Mouse (Mus musculus): ENCODE data around the gene Cabin1.

Gene Cabin1

GRCm38 (mm10) chr10:75662575-75662974 is 101.6 kb downstream of the Cabin1 start:
- no peak for DNase-seq

GRCm38 (mm10) chr10:75661876-75662275 is 102.3 kb downstream of the Cabin1 start:
- no peak for DNase-seq

- no peak for DNase-seq
These were observed 102.8 kb downstream of the Cabin1 start for GRCm38 (mm10) chr10:75661381-75661780.

GRCm38 (mm10) chr10:75657772-75658171 is 106.4 kb downstream of the Cabin1 start:
- DNase-seq = no peak

GRCm38 (mm10) chr10:75657165-75657564 is 107.0 kb downstream of the Cabin1 start:
- DNase-seq = no peak

- DNase-seq = no peak
These were observed 110.1 kb downstream of the Cabin1 start for GRCm38 (mm10) chr10:75654053-75654452.

GRCm38 (mm10) chr10:75651381-75652068 is 112.6 kb downstream of the Cabin1 start:
- no peak for DNase-seq

- no peak for DNase-seq
These were observed 113.7 kb downstream of the Cabin1 start for GRCm38 (mm10) chr10:75650306-75650902.

- DNase-seq = no peak
These were observed 114.6 kb downstream of the Cabin1 start for GRCm38 (mm10) chr10:75649406-75649995.

GRCm38 (mm10) chr10:75649001-75649400 is 115.1 kb downstream of the Cabin1 start:
- DNase-seq = no peak

- no peak for DNase-seq
These were observed 116.0 kb downstream of the Cabin1 start for GRCm38 (mm10) chr10:75648091-75648490.

GRCm38 (mm10) chr10:75647362-75647761 is 116.8 kb downstream of the Cabin1 start:
- no peak for DNase-seq

GRCm38 (mm10) chr10:75646406-75646805 is 117.7 kb downstream of the Cabin1 start:
- no peak for DNase-seq

- no peak for DNase-seq
These were observed 118.5 kb downstream of the Cabin1 start for GRCm38 (mm10) chr10:75645616-75646015.

- DNase-seq = peak; percentile 61 to 75
These were observed 120.3 kb downstream of the Cabin1 start, which contains the start of gene Susd2 for GRCm38 (mm10) chr10:75643741-75644343. TSS of gene Susd2 (minus strand) at chr10:75644008.

- DNase-seq = no peak
These were observed 121.2 kb downstream of the Cabin1 start for GRCm38 (mm10) chr10:75642891-75643290.

GRCm38 (mm10) chr10:75642436-75642835 is 121.7 kb downstream of the Cabin1 start:
- no peak for DNase-seq

- DNase-seq = no peak
These were observed 122.4 kb downstream of the Cabin1 start for GRCm38 (mm10) chr10:75641721-75642222.

- peak in 1 of 2 experiments; percentile 3 for DNase-seq
These were observed 126.4 kb downstream of the Cabin1 start for GRCm38 (mm10) chr10:75637711-75638110.

- DNase-seq = peak in 1 of 2 experiments; percentile 7
These were observed 127.9 kb downstream of the Cabin1 start for GRCm38 (mm10) chr10:75636084-75636786.

- peak; percentile 73 to 84 for DNase-seq
These were observed 128.5 kb downstream of the Cabin1 start for GRCm38 (mm10) chr10:75635693-75636055.

GRCm38 (mm10) chr10:75635019-75635692 is 129.0 kb downstream of the Cabin1 start:
- DNase-seq = peak in 1 of 2 experiments; percentile 3
